Mouse (Mus musculus) liver, embryonic 11.5 days (tissue): ENCODE data around the gene Trh. TPM values are rescaled to one million over a fixed set of nuclear protein-coding genes. Genes with fewer than 3 reads are reported as not detected.
A peak's percentile ranks its signal among the peaks of the same experiment; 100 is the strongest.

Experiments used
- ATAC-seq: fragments of 200-750 bp; cut with Nextera tagmentation; replicated peaks from 2 replicates; pipeline ENCODE4 v1.8.0; 2017; ENCODE audit warnings: moderate number of reproducible peaks, mild to moderate bottlenecking, moderate TSS enrichment, moderate library complexity; ENCODE audit not compliant: low FRiP score
- DNase-seq: peaks from one replicate; pipeline ENCODE4 v3.0.0-alpha.2; 2017; ENCODE audit warnings: low spot score
- H3K27ac ChIP-seq: fragments of 300-500 bp; sonication (generic); 2 replicates; pipeline ENCODE4 v1.5.1; 2014; ENCODE audit warnings: mild to moderate bottlenecking, low read depth, low read length, control low read depth
- H3K27me3 ChIP-seq: fragments of 300-500 bp; sonication (generic); replicated peaks from 2 replicates; pipeline ENCODE4 v1.6.1; 2014; ENCODE audit warnings: low read length, mixed read lengths; ENCODE audit not compliant: control insufficient read depth, insufficient read depth
- H3K36me3 ChIP-seq: fragments of 300-500 bp; sonication (generic); 2 replicates; pipeline ENCODE4 v1.6.1; 2014; ENCODE audit warnings: mild to moderate bottlenecking, low read length, moderate library complexity, mixed read lengths; ENCODE audit not compliant: control insufficient read depth, insufficient read depth
- H3K4me1 ChIP-seq: fragments of 300-500 bp; sonication (generic); replicated peaks from 2 replicates; pipeline ENCODE4 v1.6.1; 2014; ENCODE audit warnings: low read length, mixed read lengths; ENCODE audit not compliant: control insufficient read depth, insufficient read depth
- H3K4me2 ChIP-seq: fragments of 300-500 bp; sonication (generic); 2 replicates; pipeline ENCODE4 v1.6.1; 2014; ENCODE audit warnings: mild to moderate bottlenecking, control low read depth, moderate library complexity
- H3K4me3 ChIP-seq: fragments of 300-500 bp; sonication (generic); 2 replicates; pipeline ENCODE4 v1.5.1; 2014; ENCODE audit warnings: low read depth, low read length, control low read depth
- H3K9ac ChIP-seq: fragments of 300-500 bp; sonication (generic); 2 replicates; pipeline ENCODE4 v1.6.1; 2014; ENCODE audit warnings: low read depth, low read length, control low read depth
- H3K9me3 ChIP-seq: fragments of 300-500 bp; sonication (generic); 2 replicates; pipeline ENCODE4 v1.6.1; 2016; ENCODE audit warnings: low read length, inconsistent platforms, mixed read lengths; ENCODE audit not compliant: control insufficient read depth
- WGBS: fragments of 180-500 bp; shearing (Covaris S2); extraction: QIAGEN DNeasy Blood & Tissue Kit; methylation state at CpG from one replicate; pipeline ENCODE4 v1.1.7; 2014; 5-methylcytosine and 5-hydroxymethylcytosine counted together
- polyA plus RNA-seq: library from polyadenylated mRNA; unstranded; fragments of >200 nt; fragmentation: Nextera tagmentation; extraction: Ambion mirVana; gene quantifications from 2 replicates; pipeline ENCODE4 v1.2.1, GENCODE M21; 2014

Trh gene
- polyA plus RNA-seq, 1 experiment from 2014 or later = not detected

DNA sequence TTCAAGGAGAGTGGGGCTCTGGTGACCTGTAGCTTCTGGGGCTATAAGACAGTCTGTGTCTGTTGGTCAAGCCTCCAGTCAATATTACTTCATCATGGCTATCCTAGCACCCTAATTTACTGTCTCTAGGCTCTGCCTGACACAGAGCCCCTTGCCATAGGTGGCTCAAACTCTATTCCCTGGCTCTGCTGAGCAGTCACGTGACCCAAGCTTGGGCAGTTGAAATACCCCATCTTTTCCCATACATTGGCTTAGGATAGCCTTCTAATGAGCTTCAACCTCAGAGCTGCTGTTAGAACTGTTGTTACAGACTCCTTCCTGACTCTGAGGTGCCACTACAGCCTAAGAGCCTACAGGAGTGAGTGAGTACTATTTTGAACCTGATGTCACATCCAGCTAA is 23.6 kb upstream of the Trh start:
- WGBS = 64% methylated on average over 1 of the region's 1 CpGs
- no peak for ATAC-seq

GRCm38 (mm10) chr6:92261162-92261843 is 16.9 kb upstream of the Trh start:
- no peak for DNase-seq

More for the DNA sequence above, 23.6 kb upstream of the Trh start:
- H3K4me2 ChIP-seq = no peak overlapping the region
- DNase-seq = no peak
- H3K27ac ChIP-seq = no peak overlapping the region
- no peak overlapping the region for H3K9ac ChIP-seq
- H3K9me3 ChIP-seq = no peaks in the 10 kb centered on the region
- H3K36me3 ChIP-seq = no peaks in the 10 kb centered on the region
- no peak overlapping the region for H3K4me3 ChIP-seq
- H3K27me3 ChIP-seq = no peaks in the 10 kb centered on the region
- no peaks in the 10 kb centered on the region for H3K4me1 ChIP-seq

GRCm38 (mm10) chr6:92255346-92255745 is 10.9 kb upstream of the Trh start:
- no peak overlapping the region for H3K4me2 ChIP-seq
- 0 out of 2 replicates have a peak, but pooled peaks cover 3% of the 10 kb centered on the region for H3K9me3 ChIP-seq
- peaks cover 5% of the 10 kb centered on the region for H3K4me1 ChIP-seq
- ATAC-seq = no peak
- DNase-seq = no peak
- no peak overlapping the region for H3K9ac ChIP-seq
- H3K4me3 ChIP-seq = no peak overlapping the region
- H3K36me3 ChIP-seq = no peaks in the 10 kb centered on the region
- H3K27me3 ChIP-seq = no peaks in the 10 kb centered on the region
- no peak overlapping the region for H3K27ac ChIP-seq

More at GRCm38 (mm10) chr6:92261162-92261843, 16.9 kb upstream of the Trh start:
- ATAC-seq = no peak
- H3K36me3 ChIP-seq = no peaks in the 10 kb centered on the region
- no peak overlapping the region for H3K4me3 ChIP-seq
- H3K9ac ChIP-seq = no peak overlapping the region
- H3K4me2 ChIP-seq = no peak overlapping the region
- no peaks in the 10 kb centered on the region for H3K27me3 ChIP-seq
- peaks cover 5% of the 10 kb centered on the region for H3K4me1 ChIP-seq
- 72% methylated on average over 4 of the region's 4 CpGs for WGBS
- no peak overlapping the region for H3K27ac ChIP-seq
- H3K9me3 ChIP-seq = no peaks in the 10 kb centered on the region

GRCm38 (mm10) chr6:92253253-92253870 is 8.9 kb upstream of the Trh start:
- ATAC-seq (no peak), DNase-seq (no peak)
- Histone ChIP-seq H3K27ac (no peak overlapping the region), H3K4me1 (no peaks in the 10 kb centered on the region), H3K9ac (no peak overlapping the region), H3K4me2 (no peak overlapping the region), H3K27me3 (no peaks in the 10 kb centered on the region), H3K9me3 (0 out of 2 replicates have a peak, but pooled peaks cover 3% of the 10 kb centered on the region), H3K36me3 (no peaks in the 10 kb centered on the region), H3K4me3 (no peak overlapping the region)
- WGBS = 59% methylated on average over 3 of the region's 3 CpGs

DNA sequence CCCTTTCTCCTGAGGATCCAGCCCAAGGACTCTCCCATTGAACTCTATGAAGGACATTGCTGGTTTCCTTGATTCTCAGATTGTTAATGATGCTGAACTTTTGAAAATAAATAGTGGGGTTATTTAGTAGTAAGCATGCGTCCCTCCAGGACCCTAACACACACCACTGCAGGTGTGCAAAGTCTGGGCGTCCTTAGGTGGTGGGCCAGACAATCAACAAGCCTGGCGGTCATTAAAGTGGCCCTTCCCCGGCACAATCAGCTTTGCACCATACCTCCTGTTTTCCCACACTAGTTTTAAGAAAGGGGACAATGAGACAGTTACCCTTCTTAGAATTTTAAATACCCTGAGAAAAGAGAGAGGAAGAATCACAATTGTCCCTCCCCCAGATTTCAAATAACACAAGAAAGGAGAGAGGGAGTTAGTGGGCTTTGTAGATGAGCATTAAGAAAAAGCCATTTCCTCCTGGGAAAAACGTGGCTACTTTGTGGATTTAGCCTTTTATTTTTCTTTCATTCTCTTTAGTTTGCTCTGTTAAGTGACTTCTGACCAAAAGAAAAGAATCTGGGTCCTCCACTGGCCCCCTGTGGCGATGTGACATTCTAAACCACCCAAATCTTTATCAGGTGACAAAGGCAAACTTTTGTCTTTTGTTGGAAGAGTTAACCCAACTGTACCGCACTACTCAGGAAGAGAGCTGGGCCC is 2.9 kb upstream of the Trh start:
- DNase-seq (no peak), ATAC-seq (no peak)
- no peak overlapping the region for H3K9ac ChIP-seq
- WGBS = 33% methylated on average over 7 of the region's 7 CpGs
- H3K36me3 ChIP-seq = no peaks in the 10 kb centered on the region
- no peaks in the 10 kb centered on the region for H3K4me1 ChIP-seq
- no peak overlapping the region for H3K4me3 ChIP-seq
- H3K27ac ChIP-seq = no peak overlapping the region
- H3K27me3 ChIP-seq = peaks cover 41% of the 10 kb centered on the region
- H3K9me3 ChIP-seq = no peaks in the 10 kb centered on the region
- no peak overlapping the region for H3K4me2 ChIP-seq

GRCm38 (mm10) chr6:92246335-92246734 is 1.9 kb upstream of the Trh start:
- Histone ChIP-seq H3K36me3 (no peaks in the 10 kb centered on the region), H3K9me3 (no peaks in the 10 kb centered on the region), H3K9ac (no peak overlapping the region), H3K27ac (no peak overlapping the region), H3K27me3 (peaks cover 41% of the 10 kb centered on the region), H3K4me3 (no peak overlapping the region), H3K4me2 (no peak overlapping the region), H3K4me1 (peaks cover 2% of the 10 kb centered on the region; the same call in 1 of the 2 replicates)
- WGBS = 30% methylated on average over 3 of the region's 3 CpGs
- DNase-seq (no peak), ATAC-seq (no peak)

DNA sequence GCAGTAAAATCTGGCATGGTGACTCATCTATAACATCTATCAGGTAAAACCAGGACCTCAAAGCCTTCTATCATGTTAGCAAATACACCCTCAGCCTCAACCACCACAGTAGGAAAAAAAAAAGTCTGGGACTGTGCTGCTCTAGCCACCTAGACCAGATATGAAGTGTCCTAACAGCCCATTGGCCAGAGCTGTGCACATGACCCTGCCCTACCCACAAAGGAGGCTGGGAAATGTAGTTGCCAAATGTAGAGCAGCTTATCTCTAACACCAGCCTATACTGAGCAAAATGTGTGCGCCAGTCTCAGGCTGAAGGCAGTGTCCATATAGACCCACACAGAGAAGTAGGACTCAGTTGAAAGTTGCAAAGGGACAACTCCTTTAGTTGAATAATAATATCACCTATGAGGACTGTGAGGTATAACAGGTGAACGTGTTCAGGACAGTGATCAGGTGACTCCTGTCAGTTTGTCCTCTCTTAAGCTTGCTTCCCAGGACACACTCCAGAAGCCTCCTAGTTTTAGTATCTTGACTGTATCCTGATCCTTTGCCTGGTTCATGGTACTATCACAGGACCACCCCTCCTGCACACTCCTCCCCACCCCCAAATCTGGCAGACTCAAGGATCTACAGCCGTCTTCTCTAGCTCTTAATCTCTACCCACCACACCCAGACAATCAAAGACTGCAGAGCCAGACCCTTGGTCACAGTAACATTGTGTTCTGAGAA is 3.1 kb downstream of the Trh start:
- H3K27ac ChIP-seq = no peak overlapping the region
- H3K4me1 ChIP-seq = peaks cover 2% of the 10 kb centered on the region; the same call in 1 of the 2 replicates
- peaks cover 33% of the 10 kb centered on the region for H3K27me3 ChIP-seq
- H3K4me3 ChIP-seq = no peak overlapping the region
- H3K36me3 ChIP-seq = no peaks in the 10 kb centered on the region
- H3K9ac ChIP-seq = no peak overlapping the region
- no peaks in the 10 kb centered on the region for H3K9me3 ChIP-seq
- 41% methylated on average over 3 of the region's 3 CpGs for WGBS
- ATAC-seq (peak; percentile 99), DNase-seq (peak; percentile 51)
- H3K4me2 ChIP-seq = no peak overlapping the region

GRCm38 (mm10) chr6:92235036-92235435 is 9.4 kb downstream of the Trh start:
- ATAC-seq (no peak), DNase-seq (no peak)
- Histone ChIP-seq H3K4me1 (no peaks in the 10 kb centered on the region), H3K4me2 (no peak overlapping the region), H3K36me3 (no peaks in the 10 kb centered on the region), H3K9me3 (no peaks in the 10 kb centered on the region), H3K27ac (no peak overlapping the region), H3K9ac (no peak overlapping the region), H3K27me3 (no peaks in the 10 kb centered on the region), H3K4me3 (no peak overlapping the region)
- WGBS = 71% methylated on average over 12 of the region's 12 CpGs
